Mouse (Mus musculus) megakaryocyte, embryonic 14.5 days (primary cell): ENCODE measurements around the gene Chid1.

Experiments
- FLI1 ChIP-seq: IDR thresholded peaks from 2 replicates; pipeline ENCODE4 v1.6.1; 2012; ENCODE audit warnings: low read length, inconsistent platforms, mixed read lengths
- GATA1 ChIP-seq: IDR thresholded peaks from 3 replicates; pipeline ENCODE4 v1.6.1; 2012; ENCODE audit warnings: mixed read lengths, low read length, inconsistent platforms, borderline replicate concordance

- TF ChIP-seq GATA1 (no peak), FLI1 (no peak)
Measured at GRCm38 (mm10) chr7:141538852-141539555, 653 bp downstream of the Chid1 start.
